1 mouse cellular context compared by ENCODE assay signal in the genomic region with DNA sequence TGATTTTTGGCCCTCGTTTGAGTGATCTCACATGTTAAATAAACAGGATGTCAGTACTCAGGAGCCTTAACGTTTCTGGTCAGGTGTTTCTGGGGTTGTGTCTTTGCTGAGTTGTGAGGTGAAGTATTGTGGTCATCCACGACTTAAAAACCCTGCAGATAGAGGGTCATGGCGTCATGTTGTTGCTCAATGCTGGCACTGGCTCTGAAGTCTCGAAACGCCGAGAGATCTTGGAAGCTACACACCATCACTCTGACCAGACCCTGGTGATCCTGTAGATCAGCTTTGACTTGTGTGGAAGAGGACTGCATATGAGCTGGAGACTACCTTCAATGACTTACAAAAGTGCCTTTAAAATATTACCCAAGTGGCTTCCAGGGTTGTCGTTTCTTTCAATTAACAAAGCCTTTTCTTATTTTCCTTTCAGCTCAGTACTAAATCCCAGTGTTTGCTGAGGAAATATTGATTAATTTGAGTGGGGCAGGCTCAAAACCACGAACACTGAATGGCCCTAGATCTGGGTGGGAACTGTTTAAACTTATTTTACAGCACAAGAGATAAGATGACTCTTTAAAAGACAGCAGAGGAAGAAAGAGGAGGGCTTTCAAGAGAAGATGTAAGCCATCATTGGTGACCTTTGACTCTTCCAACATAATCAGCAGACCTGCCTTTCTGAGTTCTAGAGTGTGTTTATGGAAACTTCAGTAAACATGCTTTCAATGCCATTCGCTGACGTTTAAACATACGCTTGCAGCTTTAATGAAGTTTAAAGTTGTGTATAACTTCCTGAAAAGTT.
TF ChIP-seq lines count a peak whose summit lies in the region.

No protein-coding gene starts in this region.

TF ChIP-seq in CH12.LX, 34 proteins besides CTCF, POLR2A, EP300 and RAD21:
- TF ChIP-seq HCFC1 (IDR thresholded peaks at IDR 0.05; ENCODE audit: low read depth, low read length) (no peak), TCF12 (IDR thresholded peaks at IDR 0.05; ENCODE audit: low read depth, low read length) (no peak), MYC (IDR thresholded peaks at IDR 0.05; ENCODE audit: low read depth, low read length) (no peak), ZC3H11A (IDR thresholded peaks at IDR 0.05; ENCODE audit: low read depth, low read length) (no peak), MXI1 (IDR thresholded peaks at IDR 0.05; ENCODE audit: low read depth, low read length) (0 out of 2 replicates have a peak, but pooled peaks have one; percentile 48), KAT2A (IDR thresholded peaks at IDR 0.05; ENCODE audit: insufficient replicate concordance, low read length) (no peak), CHD1 (IDR thresholded peaks at IDR 0.05; ENCODE audit: low read depth, low read length) (peak; percentile 83; the same call in 1 of the 2 replicates), POLR2AphosphoS2 (IDR thresholded peaks at IDR 0.05; ENCODE audit: low read depth, low read length) (no peak), MAX (IDR thresholded peaks at IDR 0.05; ENCODE audit: low read length) (0 out of 2 replicates have a peak, but pooled peaks have one; percentile 18), RCOR1 (conservative IDR thresholded peaks at IDR 0.05; ENCODE audit: low read depth, low read length) (no peak)
